Mouse (Mus musculus): ENCODE data around the gene Tns1.

Gene Tns1

DNA sequence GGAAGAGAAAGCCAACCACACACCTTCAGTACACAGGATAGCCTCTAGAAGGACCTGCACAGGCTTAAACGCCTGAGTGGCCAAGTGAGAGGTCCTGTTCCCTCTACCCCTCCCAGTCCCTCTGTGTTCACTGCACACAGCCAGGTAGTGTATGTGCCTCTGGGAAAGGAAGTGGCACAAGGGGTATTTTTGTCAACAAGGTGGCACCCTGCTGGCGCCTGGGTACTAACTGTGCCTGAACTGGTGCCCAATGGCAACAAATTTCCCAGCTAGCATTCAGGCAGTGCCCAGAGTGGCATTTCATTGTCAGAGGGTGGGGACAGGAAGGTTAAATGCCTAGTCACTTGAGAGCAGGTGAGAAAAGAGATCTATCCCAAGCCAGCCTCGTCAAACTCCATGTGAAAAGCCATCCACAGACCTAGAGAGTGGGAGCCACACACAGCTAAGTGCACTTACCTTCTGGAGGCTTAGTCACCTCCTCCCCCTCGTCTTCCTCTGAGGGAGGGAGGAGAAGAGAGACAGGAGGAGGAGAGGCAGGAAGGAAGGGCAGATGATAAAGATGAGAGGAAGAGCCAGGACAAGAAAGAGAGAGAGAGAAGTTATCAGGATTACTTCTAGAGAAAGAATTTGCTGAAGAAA, 188.7 kb downstream of the Tns1 start:
- no peak for DNase-seq (ENCODE audit: inconsistent ontology term)

DNA sequence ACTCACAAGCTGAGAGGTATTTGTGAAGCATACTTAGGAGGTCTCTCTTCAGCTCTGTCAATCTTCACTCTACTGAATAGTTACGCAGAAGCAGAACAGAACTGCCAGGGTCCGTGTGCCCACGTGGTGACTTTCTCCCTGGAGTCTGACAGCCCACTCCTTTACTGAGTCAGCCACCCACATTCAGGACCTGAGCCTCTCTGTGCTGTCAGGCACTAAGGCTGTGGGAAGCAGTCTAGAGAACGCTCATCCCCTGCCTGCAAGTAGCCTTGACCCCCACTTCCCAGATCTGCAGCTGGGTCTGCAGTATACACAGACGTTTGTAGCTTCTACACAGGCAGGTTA, 191.1 kb downstream of the Tns1 start:
- DNase-seq (ENCODE audit: inconsistent ontology term): no peak

DNA sequence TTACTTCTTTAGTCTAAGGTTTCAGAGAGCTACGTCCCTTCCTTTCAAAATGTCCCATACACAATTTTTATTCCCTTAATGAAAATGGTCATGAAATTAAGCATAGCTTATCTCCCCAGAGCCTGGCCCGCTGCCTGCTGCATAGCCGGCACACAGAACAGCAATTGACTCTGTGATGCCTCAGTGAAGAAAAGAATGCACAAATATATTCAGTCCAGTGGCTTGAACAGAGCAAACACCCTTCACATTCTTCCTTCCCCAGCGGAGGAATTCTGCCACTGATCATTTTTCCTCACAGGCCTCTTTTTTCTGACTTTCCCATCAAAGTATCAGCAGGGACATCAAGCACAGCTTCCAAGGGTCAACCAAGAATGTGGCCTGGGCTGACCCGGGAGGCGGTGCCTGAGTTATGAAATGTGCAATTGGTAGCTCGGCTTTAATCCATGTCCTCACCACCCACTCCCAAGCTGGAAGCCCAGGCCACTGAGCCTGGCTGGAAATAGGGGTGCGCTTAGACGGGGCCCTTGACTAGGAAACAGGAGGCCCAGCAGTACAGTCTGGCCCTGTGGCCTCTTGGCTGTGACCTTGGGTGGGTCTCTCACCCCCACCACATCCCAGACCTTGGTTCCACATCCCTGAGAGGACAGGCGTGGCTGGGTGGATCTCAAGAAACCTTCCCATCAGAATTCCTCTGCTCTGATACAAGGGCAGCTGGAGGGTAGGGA, 191.7 kb downstream of the Tns1 start:
- peak; percentile 89 for DNase-seq (ENCODE audit: inconsistent ontology term)

DNA sequence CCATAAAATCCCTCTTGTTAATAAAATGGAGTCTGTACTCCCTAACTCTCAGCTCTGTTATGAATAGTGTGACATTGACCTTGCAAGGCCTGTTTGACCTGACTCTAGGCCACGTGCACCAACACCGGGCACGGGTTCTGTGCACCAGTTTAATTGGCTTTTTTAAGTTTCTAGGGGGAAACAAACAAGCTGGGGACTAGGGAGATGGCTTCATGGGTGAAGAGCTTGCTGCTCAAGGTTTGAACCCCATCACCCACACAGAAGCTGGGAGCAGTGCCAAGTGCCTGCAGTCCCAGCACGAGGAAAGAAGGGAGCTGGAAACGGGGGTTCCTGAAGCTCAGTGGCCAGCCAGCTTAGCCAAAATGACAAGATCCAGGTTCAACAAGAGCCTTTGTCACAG, 192.4 kb downstream of the Tns1 start:
- no peak for DNase-seq (ENCODE audit: inconsistent ontology term)

DNA sequence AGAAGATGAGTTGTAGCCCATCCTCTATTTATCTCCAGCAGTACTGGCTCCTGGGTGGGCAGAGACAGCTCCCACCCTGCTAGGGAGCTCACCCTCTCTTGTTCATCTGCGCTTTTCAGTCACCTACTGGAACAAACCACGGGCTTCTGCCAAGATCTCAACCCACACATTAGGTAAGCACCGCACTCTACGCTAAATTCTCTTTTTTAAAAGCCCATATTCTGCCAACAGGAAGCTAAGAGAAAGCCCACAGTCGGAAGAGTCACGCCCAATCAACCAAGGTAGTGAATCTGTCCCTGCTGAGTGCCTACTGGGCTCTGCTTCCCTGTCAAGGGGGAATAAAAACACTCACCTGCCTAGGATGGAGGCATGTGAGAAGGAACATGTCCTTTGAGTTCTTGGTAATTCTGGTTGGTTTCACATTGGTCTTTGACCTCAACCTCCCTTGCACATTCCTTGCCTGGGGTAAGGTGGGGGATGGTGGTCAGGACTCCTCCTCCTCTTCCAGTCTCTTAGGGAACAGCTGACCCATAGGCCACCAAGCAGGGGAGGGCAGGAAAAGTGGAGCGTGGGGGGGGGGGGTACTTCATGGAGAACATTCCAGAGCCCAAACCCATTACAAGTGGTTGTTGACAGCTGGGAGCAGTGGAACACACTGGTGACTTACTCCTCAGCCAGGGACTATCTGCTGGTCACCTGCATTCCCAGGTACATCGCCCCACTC, 193.7 kb downstream of the Tns1 start:
- DNase-seq (ENCODE audit: inconsistent ontology term): no peak

DNA sequence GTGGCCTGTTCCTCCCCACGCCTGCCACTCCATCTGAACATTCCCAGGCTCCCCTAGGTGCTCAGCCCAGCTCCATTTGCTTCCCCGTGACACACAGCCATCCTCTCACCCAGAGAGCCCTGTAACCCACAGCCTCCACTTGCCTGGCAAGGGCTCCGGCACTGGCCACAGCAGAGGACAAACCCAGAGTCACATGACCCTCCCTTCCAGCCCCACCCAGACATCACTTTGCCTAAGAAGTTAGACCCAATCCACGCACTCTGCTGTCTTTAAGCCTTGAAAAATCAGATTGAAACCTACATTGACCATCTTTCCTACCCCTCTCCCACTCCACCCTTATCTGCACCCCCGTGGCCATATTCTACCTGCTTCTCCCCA, 194.3 kb downstream of the Tns1 start:
- no peak for DNase-seq (ENCODE audit: inconsistent ontology term)

DNA sequence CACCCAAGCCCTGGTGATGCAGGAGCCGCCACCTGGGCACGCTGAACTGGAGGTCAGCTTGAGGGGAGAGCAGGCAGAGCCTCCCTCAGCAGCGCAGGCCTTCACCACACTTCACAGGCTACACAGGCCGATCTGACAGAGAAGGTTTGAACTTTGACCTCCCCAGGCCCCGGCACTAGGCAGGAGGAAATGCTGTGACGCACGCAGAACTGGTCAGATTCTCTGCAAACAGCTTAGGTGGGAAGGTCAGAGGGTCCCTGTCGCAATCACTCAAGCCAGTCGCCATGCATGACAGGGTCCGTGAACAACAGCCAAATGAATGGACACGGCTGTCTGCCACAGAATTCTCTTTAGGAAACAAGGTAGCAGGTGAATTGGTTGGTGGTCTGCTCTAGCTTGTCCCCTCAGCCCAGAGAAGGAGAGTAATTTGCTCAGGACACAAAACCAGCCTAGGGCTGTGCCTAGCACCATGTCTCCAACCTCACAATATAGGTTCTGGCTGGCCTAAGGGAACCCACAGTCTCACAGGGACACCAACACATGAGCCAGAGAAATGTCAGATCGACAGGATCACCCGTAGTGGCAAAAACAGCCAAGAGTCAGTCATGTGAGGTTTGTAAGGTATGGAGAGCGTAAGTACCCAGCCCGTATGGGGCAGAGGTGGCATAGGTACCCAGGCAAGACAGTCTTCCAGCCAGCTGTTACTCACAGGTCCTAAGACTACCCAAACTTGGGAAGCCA, 194.9 kb downstream of the Tns1 start:
- no peak for DNase-seq (ENCODE audit: inconsistent ontology term)

DNA sequence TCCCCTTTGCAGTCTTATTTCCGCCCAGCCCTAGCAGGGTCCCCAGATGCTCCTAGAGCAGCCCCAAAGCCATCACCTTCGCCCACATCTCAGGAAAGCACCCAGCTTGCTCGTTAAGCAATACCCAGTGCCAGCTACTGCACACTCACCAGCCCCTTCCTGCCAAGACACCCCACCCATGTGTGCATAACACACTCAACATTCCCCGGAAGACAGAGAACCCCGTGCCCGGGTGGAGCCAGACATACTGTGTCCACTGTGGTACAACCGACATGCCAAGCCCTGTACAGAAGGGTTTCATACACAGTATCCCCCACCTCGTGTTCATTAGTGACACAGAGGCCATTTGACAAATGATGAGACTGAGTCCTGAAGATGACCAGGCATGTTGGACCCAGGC, 195.9 kb downstream of the Tns1 start:
- DNase-seq (ENCODE audit: inconsistent ontology term): no peak

DNA sequence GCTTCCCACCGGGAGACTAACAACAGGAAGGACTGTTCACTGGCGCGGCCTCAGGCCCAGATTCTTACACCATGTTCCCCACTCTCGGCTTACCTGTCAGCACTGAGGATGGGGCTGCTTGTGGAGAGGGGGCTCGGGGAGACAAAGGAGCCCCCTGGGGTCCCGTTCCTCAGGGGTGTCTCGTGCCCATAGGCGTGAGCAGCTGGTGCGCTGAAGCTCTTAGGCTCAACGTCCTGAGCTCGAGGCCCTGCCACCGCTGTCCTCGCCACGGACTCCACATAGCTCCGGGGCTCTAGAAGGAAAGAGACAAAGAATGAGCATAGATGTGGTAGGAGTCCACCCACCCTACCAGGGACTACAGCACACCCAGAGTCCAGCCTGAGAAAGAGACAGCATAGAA, 196.4 kb downstream of the Tns1 start:
- DNase-seq (ENCODE audit: inconsistent ontology term): no peak

DNA sequence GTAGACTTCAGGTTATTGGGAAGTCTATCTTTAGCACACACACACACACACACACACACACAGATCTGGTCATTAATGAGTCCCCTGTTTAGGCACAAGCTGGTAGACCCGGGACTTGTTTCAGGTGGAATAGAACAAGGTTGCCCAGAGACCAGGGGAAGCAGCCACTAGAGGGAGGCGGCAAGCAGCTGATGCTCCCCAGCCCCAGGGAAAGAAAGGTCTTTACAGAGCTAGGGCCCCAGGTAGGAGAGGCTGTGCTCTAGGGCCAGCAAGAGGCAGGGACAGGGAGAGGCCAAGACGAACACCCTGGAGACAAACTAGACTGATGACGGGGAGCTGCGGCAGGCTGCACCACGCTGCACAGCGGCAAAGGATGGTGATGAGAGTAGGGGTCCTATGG, 198.0 kb downstream of the Tns1 start:
- DNase-seq (ENCODE audit: inconsistent ontology term): no peak

DNA sequence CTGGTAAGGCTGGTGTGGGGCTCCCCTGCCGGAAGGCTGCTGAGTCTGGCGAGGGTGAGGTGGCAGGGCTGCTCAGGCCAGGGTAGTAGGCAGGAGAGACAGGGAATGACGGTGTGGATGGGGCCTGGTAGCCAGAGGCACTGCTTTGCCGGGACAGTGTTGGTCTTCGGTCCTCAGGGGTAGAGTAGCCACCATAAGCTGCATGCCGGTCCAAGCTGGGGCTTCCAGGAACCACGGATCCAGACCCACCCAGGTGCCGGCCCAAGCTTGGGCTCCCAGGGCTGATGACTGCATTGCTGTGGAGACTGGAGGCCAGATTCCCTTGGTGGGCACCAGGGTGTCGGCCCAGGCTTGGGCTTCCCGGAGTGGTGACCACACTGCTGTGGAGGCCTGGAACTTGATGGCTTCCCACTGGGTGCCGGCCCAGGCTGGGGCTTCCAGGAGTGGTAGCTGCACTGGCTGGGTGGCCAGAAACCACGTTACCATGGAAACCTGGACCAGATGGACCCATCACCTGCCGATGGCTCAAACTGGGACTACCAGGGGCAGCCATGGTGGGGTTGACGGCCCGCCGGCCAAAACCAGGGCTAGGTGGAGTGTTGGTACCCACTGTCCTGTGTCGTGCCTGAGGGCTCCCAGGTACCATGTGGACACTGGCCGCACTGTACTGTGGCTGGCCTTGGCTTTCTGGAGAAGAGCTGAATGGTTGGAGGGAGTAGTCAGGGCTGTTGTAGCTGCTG, 199.2 kb downstream of the Tns1 start:
- no peak for DNase-seq (ENCODE audit: inconsistent ontology term)

DNA sequence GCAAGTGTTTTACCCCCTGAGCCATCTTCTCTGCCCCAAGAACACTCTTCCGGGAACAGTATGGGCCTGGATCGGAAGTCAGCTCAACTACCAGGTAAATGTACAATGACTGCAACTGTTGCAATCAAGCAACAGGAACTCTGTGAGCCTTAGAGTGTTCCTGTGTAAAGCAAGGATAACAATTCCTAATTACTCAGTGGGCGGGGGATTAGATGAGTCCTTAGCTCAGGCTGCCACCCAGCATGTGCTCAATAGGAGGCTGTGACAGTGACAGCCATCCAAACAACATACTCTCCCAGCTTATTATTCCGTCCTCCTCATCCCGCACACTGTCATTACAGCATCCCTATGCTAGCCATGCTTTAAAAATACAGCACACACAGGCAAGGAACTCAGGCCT, 200.0 kb downstream of the Tns1 start:
- DNase-seq (ENCODE audit: inconsistent ontology term): no peak

DNA sequence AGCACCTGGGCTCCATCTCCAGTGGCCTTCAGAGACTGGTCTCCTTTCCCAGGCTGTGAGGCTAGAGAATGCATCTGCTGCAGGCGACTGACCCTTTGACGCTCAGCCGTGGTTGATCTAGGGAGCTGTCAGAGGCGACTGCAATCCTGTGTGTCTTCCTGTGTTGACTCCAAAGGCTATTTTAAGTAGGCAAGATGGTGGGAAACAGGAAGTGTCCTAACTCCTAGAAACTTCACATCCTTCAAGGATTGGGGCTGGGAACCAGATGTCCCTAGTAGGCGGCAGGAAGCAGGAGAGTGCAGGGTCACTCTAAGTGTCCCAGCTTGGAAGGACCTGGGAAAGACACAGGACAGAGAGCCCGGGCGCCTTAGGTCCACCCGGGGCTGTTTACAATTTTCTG, 201.1 kb downstream of the Tns1 start:
- no peak for DNase-seq (ENCODE audit: inconsistent ontology term)

DNA sequence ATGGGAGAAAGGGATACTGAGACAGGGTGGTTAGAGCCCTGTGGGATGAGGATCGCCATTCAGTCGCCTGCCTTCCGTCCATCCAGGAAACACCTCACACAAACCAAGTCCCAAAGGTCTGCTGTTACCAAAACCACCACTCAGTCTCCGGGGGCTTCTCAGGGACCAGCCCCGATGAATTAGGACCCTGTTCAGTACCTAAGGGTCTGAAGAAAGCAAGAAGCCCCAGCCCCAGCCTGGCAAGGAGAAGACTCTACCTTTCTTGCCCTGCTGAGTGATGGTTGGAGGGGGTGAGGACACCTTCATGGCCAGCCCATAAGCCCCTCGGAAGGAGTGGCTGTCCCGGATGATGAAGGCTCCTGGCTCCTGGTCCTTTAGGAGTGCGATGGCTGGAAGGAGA, 203.5 kb downstream of the Tns1 start:
- DNase-seq (ENCODE audit: inconsistent ontology term): no peak

DNA sequence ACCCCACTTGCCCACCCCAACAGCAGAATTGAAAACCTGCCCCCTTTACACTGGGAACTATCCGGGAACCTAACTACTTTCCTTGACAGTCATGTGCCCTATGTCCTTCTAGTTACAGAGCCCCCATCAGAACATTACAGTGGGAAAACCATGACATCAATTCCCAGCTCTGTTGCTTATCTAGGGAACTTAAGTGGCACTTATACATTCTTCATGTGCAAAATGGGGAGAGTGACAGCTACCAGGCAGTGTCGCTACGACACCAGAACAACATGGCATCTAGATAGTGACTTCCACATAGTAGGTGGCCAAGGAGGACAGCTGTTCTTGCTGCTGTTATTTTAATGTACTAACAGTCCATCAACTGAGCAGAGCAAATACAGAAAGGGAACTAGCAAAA, 204.3 kb downstream of the Tns1 start:
- no peak for DNase-seq (ENCODE audit: inconsistent ontology term)

DNA sequence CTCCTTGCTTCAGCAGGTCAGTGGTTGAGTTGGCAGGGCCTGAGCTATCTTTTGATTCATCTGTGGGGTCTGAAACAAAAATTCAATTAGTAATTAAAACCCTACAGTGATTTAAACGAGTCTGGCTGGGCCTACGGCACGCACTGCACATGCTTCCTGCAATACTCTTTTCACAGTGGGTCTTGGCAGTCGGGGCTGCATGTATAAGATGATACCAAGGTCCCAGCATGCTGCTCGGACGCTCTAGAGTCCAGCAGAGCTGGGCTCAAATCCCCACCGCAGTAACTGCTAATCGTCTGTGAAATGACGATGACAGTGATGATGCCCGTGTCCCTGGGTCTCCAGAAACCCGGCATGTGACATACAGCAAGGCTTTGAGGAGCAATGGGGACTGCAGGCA, 206.2 kb downstream of the Tns1 start:
- no peak for DNase-seq (ENCODE audit: inconsistent ontology term)

DNA sequence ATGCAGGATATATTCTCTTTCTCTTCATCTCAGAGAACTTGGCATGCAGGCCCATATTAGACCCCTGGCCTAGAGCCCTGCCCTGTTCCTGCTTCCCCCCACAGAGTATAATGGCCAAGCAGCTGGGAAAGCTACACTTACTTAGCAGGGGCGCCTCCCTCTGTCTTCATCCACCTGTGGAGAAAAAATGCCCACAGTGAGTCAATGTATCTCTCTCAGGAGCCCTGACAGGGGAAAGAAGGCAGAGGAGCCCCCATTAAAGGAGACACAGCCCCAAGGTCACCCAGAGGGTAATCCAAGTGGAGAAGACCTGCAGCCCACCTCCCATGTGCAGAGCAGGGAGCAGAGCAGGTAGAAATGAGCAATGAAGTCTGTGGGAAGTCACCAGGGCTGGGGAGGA, 208.0 kb downstream of the Tns1 start:
- DNase-seq (ENCODE audit: inconsistent ontology term): no peak

DNA sequence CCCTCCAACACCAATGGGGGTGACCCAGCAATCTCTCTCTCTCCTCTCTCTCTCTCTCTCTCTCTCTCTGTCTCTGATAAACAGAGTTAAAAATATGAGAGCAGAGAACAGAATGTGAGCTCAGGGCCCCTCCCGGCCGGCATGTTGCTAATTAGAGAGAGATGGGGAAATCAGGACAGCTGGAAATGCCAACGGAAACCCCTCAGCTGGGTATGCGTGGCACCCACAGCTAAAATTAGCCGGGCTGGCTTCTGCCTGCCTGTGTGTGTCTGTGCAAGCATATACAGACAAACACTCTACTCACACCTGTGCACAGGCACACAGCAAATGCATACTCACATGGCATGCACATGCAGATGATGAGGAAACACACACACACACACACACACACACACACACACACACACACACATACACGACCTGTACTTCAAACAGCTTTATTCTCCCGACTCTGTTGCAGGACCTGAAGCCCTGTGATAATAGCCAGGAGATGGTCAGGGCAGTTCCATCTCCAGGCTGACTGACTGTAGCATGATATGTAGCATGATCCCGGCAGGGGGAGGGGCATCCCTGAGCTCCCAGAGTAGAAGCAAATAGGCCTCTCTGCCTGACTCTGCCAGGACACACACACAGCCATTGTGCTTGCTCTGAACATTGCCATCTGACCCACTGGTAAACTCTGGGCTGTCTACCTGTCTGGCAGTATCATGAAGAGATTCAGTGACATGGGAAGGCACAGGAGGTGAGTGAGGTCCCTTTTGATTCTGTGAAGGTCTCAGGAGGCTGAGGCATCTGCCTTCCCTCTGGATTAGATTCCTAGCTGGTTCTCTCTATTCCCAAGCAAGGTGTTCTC, 208.8 kb downstream of the Tns1 start:
- peak; percentile 45 for DNase-seq (ENCODE audit: inconsistent ontology term)

DNA sequence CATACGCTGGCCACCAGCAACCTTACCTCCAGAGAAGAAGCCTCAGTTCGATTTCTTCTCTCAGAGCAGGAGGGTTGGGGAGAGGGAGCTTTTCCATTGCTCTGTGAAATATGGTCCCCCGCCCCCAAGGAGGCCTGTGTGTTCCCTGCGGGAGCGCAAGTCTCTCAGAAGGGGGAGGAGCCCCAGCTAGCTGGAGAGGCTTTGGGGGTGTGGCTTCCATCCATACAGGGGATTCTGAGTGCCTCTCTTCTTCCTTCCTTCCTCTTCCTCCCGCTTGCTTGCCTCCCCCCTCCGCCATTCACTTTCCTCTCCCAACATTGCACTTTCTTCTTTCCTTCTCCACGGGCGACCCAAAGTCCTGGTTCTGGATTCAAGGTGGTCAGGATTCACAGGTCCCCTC, 210.2 kb downstream of the Tns1 start:
- DNase-seq (ENCODE audit: inconsistent ontology term): no peak

DNA sequence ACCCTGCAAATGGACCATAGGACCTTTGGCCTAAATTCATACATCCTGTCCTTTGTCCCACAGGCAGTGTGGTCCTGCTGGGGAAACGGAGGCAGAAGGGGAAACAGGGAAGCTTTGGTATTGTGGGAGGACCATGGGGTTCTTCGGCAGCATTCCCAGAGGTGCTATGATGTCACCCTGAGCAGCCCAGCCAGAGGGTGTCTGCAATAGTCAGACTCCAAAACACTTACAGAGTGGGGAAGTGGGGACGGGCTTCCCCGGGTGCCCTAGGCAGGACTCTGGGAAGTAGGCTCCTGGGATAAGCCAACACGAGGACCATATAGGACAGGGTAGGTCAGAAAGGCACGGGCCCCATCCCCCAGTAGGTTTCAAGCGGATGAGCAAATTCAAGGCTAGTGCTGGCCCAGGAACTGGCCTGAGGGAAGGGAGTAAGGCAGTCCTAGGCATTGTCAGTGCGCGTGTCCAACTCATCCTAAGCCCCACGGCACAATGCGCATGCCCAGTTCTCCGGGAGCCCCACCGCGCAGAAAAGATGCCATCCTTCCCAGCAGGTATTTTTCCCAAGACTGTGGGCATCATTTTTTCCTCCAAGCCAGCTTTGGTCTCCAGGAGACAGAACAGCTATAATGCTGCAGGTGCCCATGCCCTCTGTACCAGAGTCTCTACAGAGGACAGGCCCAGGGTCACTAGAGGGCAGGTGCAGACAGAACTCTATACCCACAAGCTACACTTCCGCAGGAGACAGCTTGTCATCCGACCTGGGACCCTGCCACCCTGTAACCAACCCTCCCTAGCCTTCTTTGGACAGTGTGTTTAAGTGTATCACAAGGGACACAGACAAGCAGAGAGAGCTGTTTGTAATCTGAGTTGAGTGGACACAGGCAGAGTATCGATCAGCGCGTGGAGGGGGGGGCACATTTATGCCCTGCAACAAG, 210.9 kb downstream of the Tns1 start:
- no peak for DNase-seq (ENCODE audit: inconsistent ontology term)
